Mouse (Mus musculus) hindbrain, embryonic 13.5 days (tissue): Measurements from ENCODE around the gene Mrps33. TPM values are rescaled to one million over a fixed set of nuclear protein-coding genes. Genes with fewer than 3 reads are reported as not detected.

Experiments used
- ATAC-seq: fragments of 200-750 bp; cut with Nextera tagmentation; 2 replicates; pipeline ENCODE4 v1.8.0; 2017; ENCODE audit warnings: moderate TSS enrichment; ENCODE audit not compliant: low FRiP score
- H3K27ac ChIP-seq: fragments of 300-500 bp; sonication (generic); 2 replicates; pipeline ENCODE4 v1.5.1; 2015; ENCODE audit warnings: inconsistent platforms, mild to moderate bottlenecking, moderate library complexity
- H3K27me3 ChIP-seq: fragments of 300-500 bp; sonication (generic); 2 replicates; pipeline ENCODE4 v1.6.1; 2015; ENCODE audit warnings: mild to moderate bottlenecking, inconsistent platforms
- H3K36me3 ChIP-seq: fragments of 300-500 bp; sonication (generic); 2 replicates; pipeline ENCODE4 v1.6.1; 2015; ENCODE audit warnings: mild to moderate bottlenecking, inconsistent platforms
- H3K4me1 ChIP-seq: fragments of 300-500 bp; sonication (generic); replicated peaks from 2 replicates; pipeline ENCODE4 v1.6.1; 2015; ENCODE audit warnings: inconsistent platforms
- H3K4me2 ChIP-seq: fragments of 300-500 bp; sonication (generic); 2 replicates; pipeline ENCODE4 v1.6.1; 2015; ENCODE audit warnings: inconsistent platforms, mild to moderate bottlenecking, moderate library complexity
- H3K4me3 ChIP-seq: fragments of 300-500 bp; sonication (generic); 2 replicates; pipeline ENCODE4 v1.5.1; 2015; ENCODE audit warnings: mild to moderate bottlenecking, inconsistent platforms
- H3K9ac ChIP-seq: fragments of 300-500 bp; sonication (generic); 2 replicates; pipeline ENCODE4 v1.6.1; 2015; ENCODE audit warnings: mild to moderate bottlenecking, inconsistent platforms
- H3K9me3 ChIP-seq: fragments of 300-500 bp; sonication (generic); 2 replicates; pipeline ENCODE4 v1.6.1; 2016; ENCODE audit warnings: inconsistent platforms
- WGBS: fragments of 180-500 bp; shearing (Covaris S2); methylation state at CpG from one replicate; pipeline ENCODE4 v1.1.7; 2015; 5-methylcytosine and 5-hydroxymethylcytosine counted together
- polyA plus RNA-seq: library from polyadenylated mRNA; unstranded; fragments of >200 nt; fragmentation: Nextera tagmentation; extraction: Ambion mirVana; gene quantifications from 2 replicates; pipeline ENCODE4 v1.2.1, GENCODE M21; 2015

Gene Mrps33
- 199 and 222 TPM in 2 replicates for polyA plus RNA-seq

- Histone ChIP-seq H3K4me1 (peaks cover 12% of the 10 kb centered on the region), H3K4me3 (peak within 1 kb of the TSS; percentile 58), H3K27me3 (no peaks in the 10 kb centered on the region), H3K9ac (peak within 1 kb of the TSS; percentile 71), H3K27ac (peak within 1 kb of the TSS; percentile 71), H3K9me3 (no peaks in the 10 kb centered on the region), H3K36me3 (no peaks in the 10 kb centered on the region), H3K4me2 (peak within 1 kb of the TSS; percentile 56)
- WGBS, result under 1% methylated on average over 40 of the region's 40 CpGs
- peak; percentile 98 for ATAC-seq
Observed at GRCm38 (mm10) chr6:39810612-39811116, at the start of gene Mrps33. Mrps33 (minus strand) TSS chr6:39810988.

- H3K9me3 ChIP-seq, result no peaks in the 10 kb centered on the region
- ATAC-seq, result no peak
- WGBS, result 94% methylated on average over 4 of the region's 4 CpGs
Observed at GRCm38 (mm10) chr6:39849667-39850066, 38.9 kb upstream of the Mrps33 start.

GRCm38 (mm10) chr6:39848766-39849165 is 38.0 kb upstream of the Mrps33 start:
- no peak for ATAC-seq
- Histone ChIP-seq H3K27me3 (no peaks in the 10 kb centered on the region), H3K4me1 (no peaks in the 10 kb centered on the region), H3K36me3 (no peaks in the 10 kb centered on the region), H3K9me3 (no peaks in the 10 kb centered on the region), H3K4me3 (no peak overlapping the region), H3K27ac (no peak overlapping the region), H3K9ac (no peak overlapping the region), H3K4me2 (no peak overlapping the region)
- WGBS, result 65% methylated on average over 7 of the region's 7 CpGs

More at GRCm38 (mm10) chr6:39849667-39850066, 38.9 kb upstream of the Mrps33 start:
- H3K27ac ChIP-seq, result no peak overlapping the region
- H3K4me1 ChIP-seq, result no peaks in the 10 kb centered on the region
- H3K27me3 ChIP-seq, result no peaks in the 10 kb centered on the region
- H3K4me2 ChIP-seq, result no peak overlapping the region
- H3K9ac ChIP-seq, result no peak overlapping the region
- no peaks in the 10 kb centered on the region for H3K36me3 ChIP-seq
- H3K4me3 ChIP-seq, result no peak overlapping the region

- H3K4me2 ChIP-seq, result no peak overlapping the region
- H3K9ac ChIP-seq, result no peak overlapping the region
- no peaks in the 10 kb centered on the region for H3K9me3 ChIP-seq
- no peak for ATAC-seq
- WGBS, result 89% methylated on average over 2 of the region's 2 CpGs
- no peaks in the 10 kb centered on the region for H3K27me3 ChIP-seq
- H3K4me1 ChIP-seq, result no peaks in the 10 kb centered on the region
- H3K4me3 ChIP-seq, result no peak overlapping the region
- H3K27ac ChIP-seq, result no peak overlapping the region
- H3K36me3 ChIP-seq, result no peaks in the 10 kb centered on the region
Observed at GRCm38 (mm10) chr6:39847538-39847937, 36.8 kb upstream of the Mrps33 start.

GRCm38 (mm10) chr6:39843698-39844342 is 33.0 kb upstream of the Mrps33 start:
- no peak for ATAC-seq
- WGBS, result 84% methylated on average over 14 of the region's 14 CpGs
- H3K36me3 ChIP-seq, result no peaks in the 10 kb centered on the region
- no peak overlapping the region for H3K4me3 ChIP-seq
- H3K27ac ChIP-seq, result no peak overlapping the region
- no peak overlapping the region for H3K4me2 ChIP-seq
- no peaks in the 10 kb centered on the region for H3K9me3 ChIP-seq
- H3K9ac ChIP-seq, result no peak overlapping the region
- H3K27me3 ChIP-seq, result no peaks in the 10 kb centered on the region
- H3K4me1 ChIP-seq, result no peaks in the 10 kb centered on the region

GRCm38 (mm10) chr6:39828736-39829135 is 17.9 kb upstream of the Mrps33 start:
- WGBS, result 94% methylated on average over 5 of the region's 5 CpGs
- H3K4me3 ChIP-seq, result no peak overlapping the region

GRCm38 (mm10) chr6:39821241-39821640 is 10.5 kb upstream of the Mrps33 start:
- H3K4me2 ChIP-seq, result no peak overlapping the region
- H3K27me3 ChIP-seq, result no peaks in the 10 kb centered on the region
- H3K27ac ChIP-seq, result no peak overlapping the region
- no peak overlapping the region for H3K9ac ChIP-seq
- no peaks in the 10 kb centered on the region for H3K9me3 ChIP-seq
- no peak overlapping the region for H3K4me3 ChIP-seq
- 87% methylated on average over 3 of the region's 3 CpGs for WGBS
- H3K36me3 ChIP-seq, result no peaks in the 10 kb centered on the region
- no peaks in the 10 kb centered on the region for H3K4me1 ChIP-seq
- no peak for ATAC-seq

More at GRCm38 (mm10) chr6:39828736-39829135, 17.9 kb upstream of the Mrps33 start:
- H3K9me3 ChIP-seq, result no peaks in the 10 kb centered on the region
- no peak for ATAC-seq
- H3K36me3 ChIP-seq, result no peaks in the 10 kb centered on the region
- no peaks in the 10 kb centered on the region for H3K27me3 ChIP-seq
- no peak overlapping the region for H3K27ac ChIP-seq
- no peak overlapping the region for H3K9ac ChIP-seq
- H3K4me1 ChIP-seq, result no peaks in the 10 kb centered on the region
- H3K4me2 ChIP-seq, result no peak overlapping the region

GRCm38 (mm10) chr6:39818922-39819321 is 8.1 kb upstream of the Mrps33 start:
- no peak overlapping the region for H3K27ac ChIP-seq
- H3K4me2 ChIP-seq, result no peak overlapping the region
- ATAC-seq, result no peak
- no peaks in the 10 kb centered on the region for H3K36me3 ChIP-seq
- no peak overlapping the region for H3K4me3 ChIP-seq
- no peaks in the 10 kb centered on the region for H3K27me3 ChIP-seq
- no peaks in the 10 kb centered on the region for H3K9me3 ChIP-seq
- WGBS, result 51% methylated on average over 4 of the region's 4 CpGs
- no peaks in the 10 kb centered on the region for H3K4me1 ChIP-seq
- H3K9ac ChIP-seq, result no peak overlapping the region

- Histone ChIP-seq H3K27me3 (no peaks in the 10 kb centered on the region), H3K4me3 (no peak overlapping the region), H3K36me3 (peaks cover 4% of the 10 kb centered on the region; the same call in 1 of the 2 replicates), H3K4me2 (no peak overlapping the region), H3K27ac (no peak overlapping the region), H3K9ac (no peak overlapping the region), H3K9me3 (no peaks in the 10 kb centered on the region), H3K4me1 (peaks cover 14% of the 10 kb centered on the region)
- 79% methylated on average over 5 of the region's 5 CpGs for WGBS
- no peak for ATAC-seq
Observed at GRCm38 (mm10) chr6:39808511-39808910, 2.3 kb downstream of the Mrps33 start.

GRCm38 (mm10) chr6:39807050-39807560 is 3.7 kb downstream of the Mrps33 start:
- ATAC-seq, result no peak
- H3K4me2 ChIP-seq, result no peak overlapping the region
- H3K9me3 ChIP-seq, result no peaks in the 10 kb centered on the region
- H3K4me1 ChIP-seq, result peaks cover 14% of the 10 kb centered on the region
- peaks cover 13% of the 10 kb centered on the region for H3K36me3 ChIP-seq
- H3K27me3 ChIP-seq, result no peaks in the 10 kb centered on the region
- no peak overlapping the region for H3K9ac ChIP-seq
- H3K4me3 ChIP-seq, result no peak overlapping the region
- H3K27ac ChIP-seq, result 0 out of 2 replicates have a peak overlapping the region, but pooled peaks have one; percentile 26
- WGBS, result 94% methylated on average over 7 of the region's 7 CpGs

- no peak for ATAC-seq
- H3K36me3 ChIP-seq, result peaks cover 17% of the 10 kb centered on the region
- no peaks in the 10 kb centered on the region for H3K9me3 ChIP-seq
- no peaks in the 10 kb centered on the region for H3K27me3 ChIP-seq
- WGBS, result 64% methylated on average over 7 of the region's 7 CpGs
- H3K4me2 ChIP-seq, result no peak overlapping the region
- peaks cover 14% of the 10 kb centered on the region for H3K4me1 ChIP-seq
- no peak overlapping the region for H3K4me3 ChIP-seq
- H3K9ac ChIP-seq, result no peak overlapping the region
- H3K27ac ChIP-seq, result peak overlapping the region; percentile 81
Observed at GRCm38 (mm10) chr6:39806336-39806735, 4.5 kb downstream of the Mrps33 start.

GRCm38 (mm10) chr6:39805916-39806315 is 4.9 kb downstream of the Mrps33 start:
- WGBS, result 14% methylated on average over 3 of the region's 3 CpGs
- Histone ChIP-seq H3K4me2 (no peak overlapping the region), H3K9me3 (no peaks in the 10 kb centered on the region), H3K36me3 (peaks cover 21% of the 10 kb centered on the region), H3K4me3 (no peak overlapping the region), H3K27me3 (no peaks in the 10 kb centered on the region), H3K9ac (no peak overlapping the region), H3K4me1 (peaks cover 14% of the 10 kb centered on the region), H3K27ac (peak overlapping the region; percentile 81)
- no peak for ATAC-seq

- Histone ChIP-seq H3K4me1 (peaks cover 6% of the 10 kb centered on the region), H3K27ac (no peak overlapping the region), H3K27me3 (no peaks in the 10 kb centered on the region), H3K9me3 (no peaks in the 10 kb centered on the region), H3K4me3 (no peak overlapping the region), H3K36me3 (peaks cover 32% of the 10 kb centered on the region), H3K4me2 (no peak overlapping the region), H3K9ac (no peak overlapping the region)
- WGBS, result 93% methylated on average over 7 of the region's 7 CpGs
- ATAC-seq, result no peak
Observed at GRCm38 (mm10) chr6:39800977-39801376, 9.8 kb downstream of the Mrps33 start.
